Mouse (Mus musculus): Measurements from ENCODE around the gene 0610009B22Rik. TPM values are rescaled to one million over a fixed set of nuclear protein-coding genes. Genes with fewer than 3 reads are reported as not detected.

0610009B22Rik gene
- polyA plus RNA-seq, 2 experiments, result 15.6 to 41.6 TPM

DNA sequence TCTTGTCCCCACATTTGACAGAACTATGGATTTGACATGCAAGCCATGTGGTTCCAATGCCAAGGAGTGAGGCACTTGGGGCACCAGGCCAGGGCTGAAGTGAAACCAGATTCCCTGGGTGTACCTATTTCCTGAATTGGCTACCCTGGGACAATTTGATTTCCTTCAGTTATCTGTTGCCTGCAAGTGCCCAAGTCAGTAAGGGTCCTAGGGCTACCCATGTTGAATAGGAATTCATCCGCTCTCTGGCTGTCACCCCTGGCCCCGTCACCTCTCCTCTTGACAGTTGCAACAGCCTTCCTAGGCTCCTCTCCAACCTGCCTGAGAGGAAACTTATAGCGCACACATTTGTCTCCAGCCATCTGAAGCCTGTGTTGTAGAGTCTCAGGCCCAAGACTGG, 33.8 kb downstream of the 0610009B22Rik start:
- Histone ChIP-seq H3K27me3 (ENCODE audit: control insufficient read depth, insufficient read depth, low read length) (peaks cover 20% of the 10 kb centered on the region), H3K4me3 (ENCODE audit: insufficient read depth in 1 of 2, low read depth in 2 of 2, low read length in 2 of 2) (no peak overlapping the region), H3K4me2 (ENCODE audit: low read depth) (no peak overlapping the region), H3K9me3 (ENCODE audit: control insufficient read depth, low read length) (no peaks in the 10 kb centered on the region), H3K9ac (replicated peaks) (no peak overlapping the region), H3K36me3 (replicated peaks; ENCODE audit: control insufficient read depth, insufficient read depth, low read depth) (no peaks in the 10 kb centered on the region), H3K27ac (no peak overlapping the region), H3K4me1 (replicated peaks; ENCODE audit: control insufficient read depth in 2 of 2, insufficient read depth in 2 of 2, low read length in 1 of 2) (peaks cover 0 to 10% of the 10 kb centered on the region in 2 experiments; a peak in 2 of 4 replicates)
- ATAC-seq (ENCODE audit: insufficient read depth) (no peak), DNase-seq (ENCODE audit: low read depth in 3 of 3, low spot score in 3 of 3) (no peak)
- WGBS (ENCODE audit: insufficient replicate concordance), result 81% methylated on average over 3 of the region's 3 CpGs
- TF ChIP-seq CTCF (IDR thresholded peaks at IDR 0.05; ENCODE audit: low read depth) (no peak), EP300 (IDR thresholded peaks at IDR 0.05; ENCODE audit: low read depth) (no peak)

DNA sequence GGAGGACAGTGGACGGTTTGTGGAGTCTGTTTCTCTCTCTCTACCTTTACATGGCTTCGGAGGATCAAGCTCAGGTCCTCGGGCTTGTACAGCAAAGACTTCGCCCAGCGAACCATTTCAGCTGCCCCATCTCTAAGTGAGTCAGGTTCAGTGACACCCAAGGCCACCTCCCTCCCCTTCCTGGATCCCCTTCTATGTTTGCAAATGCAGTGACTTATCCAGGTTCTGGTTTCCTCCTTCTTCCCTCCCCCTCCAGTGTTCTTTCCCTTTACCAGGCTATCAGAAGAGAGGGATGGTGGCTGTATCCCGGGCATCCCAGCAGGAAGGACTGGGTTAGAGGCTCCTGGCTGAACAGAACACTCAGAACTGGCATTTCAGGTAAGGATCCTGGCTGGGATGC, 34.9 kb downstream of the 0610009B22Rik start:
- no peaks in the 10 kb centered on the region for H3K36me3 ChIP-seq (replicated peaks; ENCODE audit: control insufficient read depth, insufficient read depth, low read depth)
- H3K4me1 ChIP-seq (replicated peaks; ENCODE audit: control insufficient read depth in 2 of 2, insufficient read depth in 2 of 2, low read length in 1 of 2), result peaks cover 0 to 7% of the 10 kb centered on the region in 2 experiments; a peak in 1 of 4 replicates
- peaks cover 26% of the 10 kb centered on the region for H3K27me3 ChIP-seq (ENCODE audit: control insufficient read depth, insufficient read depth, low read length)
- DNase-seq (ENCODE audit: low read depth in 3 of 3, low spot score in 3 of 3) (no peak), ATAC-seq (ENCODE audit: insufficient read depth) (no peak)
- WGBS (ENCODE audit: insufficient replicate concordance), result 55% methylated on average over 6 of the region's 6 CpGs
- no peak for TF ChIP-seq CTCF (IDR thresholded peaks at IDR 0.05; ENCODE audit: low read depth)
- no peak for TF ChIP-seq EP300 (IDR thresholded peaks at IDR 0.05; ENCODE audit: low read depth)
- no peak overlapping the region for H3K9ac ChIP-seq (replicated peaks)
- no peaks in the 10 kb centered on the region for H3K9me3 ChIP-seq (ENCODE audit: control insufficient read depth, low read length)
- no peak overlapping the region for H3K4me2 ChIP-seq (ENCODE audit: low read depth)
- no peak overlapping the region for H3K27ac ChIP-seq
- H3K4me3 ChIP-seq (ENCODE audit: insufficient read depth in 1 of 2, low read depth in 2 of 2, low read length in 2 of 2), result no peak overlapping the region

DNA sequence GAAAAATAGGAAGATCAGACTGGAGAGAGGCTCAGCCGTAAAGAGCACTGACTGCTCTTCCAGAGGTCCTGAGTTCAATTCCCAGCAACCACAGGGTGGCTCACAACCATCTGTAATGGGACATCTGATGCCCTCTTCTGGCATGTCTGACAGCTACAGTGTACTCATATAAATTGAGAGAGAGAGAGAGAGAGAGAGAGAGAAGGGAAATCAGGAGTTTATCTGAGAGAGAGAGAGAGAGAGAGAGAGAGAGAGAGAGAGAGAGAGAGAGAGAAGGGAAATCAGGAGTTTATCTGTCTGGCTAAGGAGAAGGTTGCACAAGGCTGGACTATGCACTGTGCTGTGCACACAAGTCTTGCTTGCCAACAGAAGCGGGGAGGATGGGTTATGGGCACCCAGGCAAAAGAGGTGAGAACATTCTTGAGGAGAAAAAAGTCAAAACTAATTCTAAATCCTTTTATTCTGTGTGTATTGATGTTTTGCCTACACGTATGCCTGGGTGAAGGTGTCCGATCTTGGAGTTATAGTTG, 35.7 kb downstream of the 0610009B22Rik start:
- WGBS (ENCODE audit: insufficient replicate concordance), result 66% methylated on average over 4 of the region's 4 CpGs
- ATAC-seq (ENCODE audit: insufficient read depth), result no peak
- no peak for DNase-seq (ENCODE audit: low read depth in 3 of 3, low spot score in 3 of 3)

DNA sequence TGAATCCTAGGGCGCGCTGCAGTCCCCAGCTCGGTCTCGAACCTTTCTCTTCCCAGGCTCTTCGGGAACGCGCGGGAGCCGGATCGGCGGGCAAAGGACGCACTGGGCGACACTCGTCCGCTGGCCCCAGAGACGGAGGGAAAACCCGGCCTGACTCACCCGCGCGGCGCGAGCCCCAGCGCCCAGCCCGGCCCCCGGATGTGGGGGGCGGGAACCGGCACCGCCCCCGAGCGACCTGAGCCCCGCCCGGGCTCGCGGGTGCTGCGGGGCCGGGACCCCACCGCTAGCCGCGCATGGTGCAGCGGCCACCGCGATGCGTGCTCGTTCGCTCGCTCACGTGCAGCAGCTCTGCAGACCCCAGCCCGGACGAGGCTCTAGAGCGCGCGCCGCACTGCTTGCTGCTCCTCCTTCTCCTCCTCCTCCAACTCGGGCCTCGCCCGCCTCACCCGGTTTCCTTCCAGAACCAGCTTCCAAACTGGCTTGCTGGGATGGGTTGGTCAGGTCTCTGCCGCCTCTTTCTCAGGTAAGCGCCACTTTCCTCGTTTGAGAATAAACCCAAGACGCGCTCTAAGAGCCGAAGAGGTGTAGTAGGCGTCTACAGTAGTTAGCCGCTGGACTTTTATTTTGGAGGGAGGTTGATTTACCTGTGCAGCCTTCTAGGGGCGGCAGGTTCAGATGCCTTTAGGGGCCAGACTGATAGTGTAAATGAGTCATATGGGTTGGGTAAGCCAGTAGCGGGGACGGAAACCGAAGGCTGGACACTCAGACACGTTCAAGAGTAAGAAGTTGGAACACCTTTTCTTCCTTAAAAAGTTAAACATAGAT, 37.8 kb downstream of the 0610009B22Rik start, which contains the start of the genes N4bp3 and D930048N14Rik:
TSS of gene N4bp3 (minus strand) at position 152 of the 825 bp plus-strand sequence.
TSS of gene D930048N14Rik (plus strand) at position 264 of the 825 bp plus-strand sequence.
- no peak for DNase-seq (ENCODE audit: low read depth in 3 of 3, low spot score in 3 of 3)
- TF ChIP-seq EP300 (IDR thresholded peaks at IDR 0.05; ENCODE audit: low read depth) (no peak), CTCF (IDR thresholded peaks at IDR 0.05; ENCODE audit: low read depth) (no peak)
- Histone ChIP-seq H3K4me3 (ENCODE audit: insufficient read depth in 1 of 2, low read depth in 2 of 2, low read length in 2 of 2) (peak within 1 kb of the TSS; percentile 54 to 58), H3K9ac (replicated peaks) (peak within 1 kb of the TSS; percentile 15; the same call in 1 of the 2 replicates), H3K27me3 (ENCODE audit: control insufficient read depth, insufficient read depth, low read length) (peaks cover 26% of the 10 kb centered on the region), H3K4me1 (replicated peaks; ENCODE audit: control insufficient read depth in 2 of 2, insufficient read depth in 2 of 2, low read length in 1 of 2) (0 out of 4 replicates have a peak, but pooled peaks cover 0 to 2% of the 10 kb centered on the region in 2 experiments), H3K36me3 (replicated peaks; ENCODE audit: control insufficient read depth, insufficient read depth, low read depth) (no peaks in the 10 kb centered on the region), H3K9me3 (ENCODE audit: control insufficient read depth, low read length) (no peaks in the 10 kb centered on the region), H3K27ac (no peak within 1 kb of the TSS), H3K4me2 (ENCODE audit: low read depth) (peak within 1 kb of the TSS; percentile 69)
- under 1% methylated on average over 60 of the region's 70 CpGs for WGBS (ENCODE audit: insufficient replicate concordance)
- peak; percentile 68 for ATAC-seq (ENCODE audit: insufficient read depth)

More for the DNA sequence above, 35.7 kb downstream of the 0610009B22Rik start:
- Histone ChIP-seq H3K4me1 (replicated peaks; ENCODE audit: control insufficient read depth in 2 of 2, insufficient read depth in 2 of 2, low read length in 1 of 2) (0 out of 4 replicates have a peak, but pooled peaks cover 0 to 2% of the 10 kb centered on the region in 2 experiments), H3K4me3 (ENCODE audit: insufficient read depth in 1 of 2, low read depth in 2 of 2, low read length in 2 of 2) (no peak overlapping the region), H3K9ac (replicated peaks) (no peak overlapping the region), H3K4me2 (ENCODE audit: low read depth) (no peak overlapping the region), H3K27ac (no peak overlapping the region), H3K27me3 (ENCODE audit: control insufficient read depth, insufficient read depth, low read length) (peaks cover 26% of the 10 kb centered on the region), H3K9me3 (ENCODE audit: control insufficient read depth, low read length) (no peaks in the 10 kb centered on the region), H3K36me3 (replicated peaks; ENCODE audit: control insufficient read depth, insufficient read depth, low read depth) (no peaks in the 10 kb centered on the region)
- TF ChIP-seq EP300 (IDR thresholded peaks at IDR 0.05; ENCODE audit: low read depth) (no peak), CTCF (IDR thresholded peaks at IDR 0.05; ENCODE audit: low read depth) (peak; percentile 11; the same call in 1 of the 2 replicates)

DNA sequence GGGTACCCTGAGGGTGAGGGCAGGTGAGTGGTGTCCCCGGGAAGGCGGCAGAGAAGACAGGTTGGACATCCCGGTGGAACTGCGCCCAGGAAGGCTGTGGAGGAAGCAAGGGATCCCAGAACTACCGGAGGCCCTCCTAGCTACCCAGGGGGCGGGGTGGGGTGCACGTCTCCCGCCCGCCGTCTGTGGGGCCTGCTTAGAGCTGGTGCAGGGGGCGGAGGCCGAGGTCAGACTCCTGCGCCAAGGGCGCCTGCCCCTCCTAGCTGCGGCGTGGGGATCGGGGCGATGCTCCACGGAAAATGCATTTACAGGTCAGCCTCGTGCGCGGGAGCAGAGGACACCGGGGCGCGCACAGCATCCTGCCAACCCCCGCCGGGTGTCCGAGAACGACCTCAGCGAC, 38.4 kb downstream of the 0610009B22Rik start:
- ATAC-seq (ENCODE audit: insufficient read depth) (no peak), DNase-seq (ENCODE audit: low read depth in 3 of 3, low spot score in 3 of 3) (no peak)
- Histone ChIP-seq H3K9me3 (ENCODE audit: control insufficient read depth, low read length) (no peaks in the 10 kb centered on the region), H3K9ac (replicated peaks) (0 out of 2 replicates have a peak overlapping the region, but pooled peaks have one; percentile 15), H3K4me1 (replicated peaks; ENCODE audit: control insufficient read depth in 2 of 2, insufficient read depth in 2 of 2, low read length in 1 of 2) (0 out of 4 replicates have a peak, but pooled peaks cover 0 to 2% of the 10 kb centered on the region in 2 experiments), H3K36me3 (replicated peaks; ENCODE audit: control insufficient read depth, insufficient read depth, low read depth) (no peaks in the 10 kb centered on the region), H3K27me3 (ENCODE audit: control insufficient read depth, insufficient read depth, low read length) (peaks cover 26% of the 10 kb centered on the region), H3K27ac (no peak overlapping the region), H3K4me3 (ENCODE audit: insufficient read depth in 1 of 2, low read depth in 2 of 2, low read length in 2 of 2) (peak overlapping the region; percentile 54 to 58), H3K4me2 (ENCODE audit: low read depth) (peak overlapping the region; percentile 69)
- under 1% methylated on average over 30 of the region's 30 CpGs for WGBS (ENCODE audit: insufficient replicate concordance)
- TF ChIP-seq CTCF (IDR thresholded peaks at IDR 0.05; ENCODE audit: low read depth) (no peak), EP300 (IDR thresholded peaks at IDR 0.05; ENCODE audit: low read depth) (no peak)

All from liver, embryonic 14.5 days (tissue).